Mouse (Mus musculus) ES-CJ7 (cell line): Measurements from ENCODE around the gene Gm20696.

Experiments
- DNase-seq: peaks from one replicate; pipeline ENCODE4 v3.0.0; 2011; ENCODE audit warnings: low read depth, low spot score

Gene Gm20696

DNA sequence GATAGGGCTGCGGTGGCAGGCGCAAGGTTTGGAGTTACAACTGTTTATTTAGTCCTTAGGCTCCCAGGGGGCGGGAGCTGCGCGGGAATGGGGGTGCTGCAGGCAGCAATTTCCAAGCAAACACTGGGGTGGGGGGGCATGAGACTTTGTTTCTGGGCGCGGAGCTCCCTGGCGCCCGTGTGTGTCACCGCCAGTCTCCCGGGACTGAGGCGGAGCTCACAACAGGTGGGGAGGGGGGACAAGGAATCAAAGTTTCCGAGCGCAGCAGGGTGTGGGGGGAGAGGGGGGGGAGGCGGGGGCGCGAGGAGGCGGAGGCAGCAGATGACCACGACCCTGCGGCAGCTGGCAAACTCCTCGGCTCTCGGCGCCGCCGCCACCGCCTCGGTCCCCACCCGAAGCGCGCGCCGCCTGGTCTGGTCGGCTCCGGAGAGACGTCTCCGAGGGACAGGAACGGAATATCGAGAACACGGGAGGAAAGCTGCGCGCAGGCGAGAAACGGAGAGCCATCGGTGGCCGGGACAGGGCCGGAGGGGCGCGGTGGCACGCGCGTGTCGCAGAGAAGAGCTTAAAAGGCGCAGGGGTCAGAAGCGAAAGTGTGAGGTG is 145.5 kb downstream of the Gm20696 start:
- DNase-seq, result peak; percentile 81

DNA sequence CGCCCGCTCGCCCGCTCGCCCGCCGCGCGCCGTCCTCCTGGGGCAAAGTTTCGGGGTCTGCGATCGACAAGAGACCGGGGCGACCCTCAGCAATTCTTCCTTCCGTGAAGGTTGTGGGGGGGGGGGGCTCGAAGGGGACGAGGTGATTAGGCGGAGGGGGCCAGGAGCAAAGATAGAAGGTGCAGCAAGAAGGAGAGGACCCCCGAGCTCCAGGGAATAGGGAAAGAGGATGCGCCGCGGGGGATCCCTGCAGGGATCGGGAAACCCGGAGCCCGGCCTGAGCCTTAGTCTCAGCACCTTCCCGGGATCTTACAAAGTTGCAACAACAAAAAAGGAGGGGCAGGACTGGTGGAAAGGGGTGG is 145.9 kb downstream of the Gm20696 start:
- DNase-seq, result no peak

DNA sequence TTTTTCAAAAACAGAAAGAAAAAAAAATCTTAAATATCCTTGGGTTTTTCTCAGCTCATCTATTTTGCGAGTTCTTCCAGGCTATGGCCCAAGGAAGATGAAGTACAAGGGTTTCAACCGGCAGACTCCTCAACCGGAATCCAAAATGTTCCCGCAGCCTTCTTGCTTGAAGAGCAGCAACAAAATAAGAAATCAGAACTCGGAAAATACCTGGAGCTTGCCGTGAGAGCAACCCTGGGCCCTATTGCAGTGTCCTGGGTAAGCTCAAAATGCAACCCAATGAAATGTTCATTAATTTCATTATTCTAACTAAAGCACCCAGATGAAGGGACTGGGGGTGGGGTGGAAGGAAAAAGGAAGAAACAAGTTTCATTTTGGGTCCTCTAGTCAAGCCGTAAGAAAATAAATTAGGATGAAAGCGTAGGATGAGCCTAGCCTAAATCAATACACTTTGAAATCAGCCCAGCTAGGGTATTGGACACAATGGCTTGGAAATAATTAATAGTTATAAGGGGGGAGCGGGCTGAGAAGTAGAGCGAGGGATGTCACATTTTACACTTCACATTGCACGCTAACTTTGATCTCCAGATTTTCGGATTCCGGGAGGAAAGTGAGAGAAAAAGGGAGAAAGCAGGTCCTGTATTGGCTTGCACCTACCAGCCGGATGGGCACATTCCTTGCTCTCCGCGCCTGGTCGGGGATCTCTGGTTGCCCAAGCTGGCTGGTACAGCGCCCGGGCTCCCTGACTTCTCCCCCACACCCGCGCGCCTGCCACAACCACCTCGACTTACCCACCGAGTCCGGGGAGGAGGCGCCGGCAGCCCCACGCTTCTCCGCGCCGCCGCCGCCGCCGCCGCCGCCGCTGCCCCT is 146.6 kb downstream of the Gm20696 start:
- no peak for DNase-seq

DNA sequence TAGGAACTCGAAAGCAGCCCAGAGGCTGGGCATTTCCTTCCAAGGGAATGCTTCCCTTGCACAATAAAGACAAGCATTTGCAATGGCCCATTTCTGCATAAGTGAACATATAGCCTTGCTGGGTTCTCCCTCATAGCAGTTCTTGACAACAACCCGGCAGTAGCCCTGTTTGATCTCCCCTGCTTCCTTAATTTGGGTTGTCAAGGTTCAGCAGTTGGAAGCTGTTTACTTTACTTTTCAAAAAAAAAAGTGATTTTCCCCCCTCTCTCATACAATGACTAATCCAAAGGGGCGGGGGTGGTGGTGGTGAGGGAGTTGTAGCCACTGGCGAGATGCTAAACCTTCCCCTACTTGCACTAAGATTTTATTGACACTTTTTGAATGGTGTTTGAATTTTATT is 147.5 kb downstream of the Gm20696 start:
- no peak for DNase-seq

DNA sequence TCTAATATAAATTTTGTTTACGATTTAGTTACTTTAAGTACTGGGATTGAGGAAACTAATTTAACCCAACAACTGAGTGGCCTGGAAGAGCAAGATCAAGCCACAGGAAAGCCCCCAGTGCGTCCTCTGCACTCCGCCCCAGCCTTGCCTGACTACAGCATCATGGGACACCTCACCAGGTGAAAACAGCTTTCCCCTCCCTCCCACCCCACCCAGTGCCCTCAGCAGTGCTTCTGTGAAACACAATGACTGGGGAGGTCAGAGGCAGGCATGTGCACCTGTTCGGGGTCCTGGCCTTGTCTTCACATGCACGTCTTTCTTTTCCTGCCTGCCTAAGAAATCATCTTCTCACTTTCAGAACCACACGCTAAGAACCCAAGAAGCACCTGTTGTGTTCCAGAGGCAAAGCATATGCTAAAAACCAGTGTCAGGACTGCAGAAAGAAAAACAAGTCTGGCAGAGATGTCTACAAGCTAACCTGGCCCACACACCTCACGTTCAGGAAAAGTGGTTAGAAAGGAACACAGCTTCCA is 150.9 kb downstream of the Gm20696 start:
- DNase-seq, result no peak

DNA sequence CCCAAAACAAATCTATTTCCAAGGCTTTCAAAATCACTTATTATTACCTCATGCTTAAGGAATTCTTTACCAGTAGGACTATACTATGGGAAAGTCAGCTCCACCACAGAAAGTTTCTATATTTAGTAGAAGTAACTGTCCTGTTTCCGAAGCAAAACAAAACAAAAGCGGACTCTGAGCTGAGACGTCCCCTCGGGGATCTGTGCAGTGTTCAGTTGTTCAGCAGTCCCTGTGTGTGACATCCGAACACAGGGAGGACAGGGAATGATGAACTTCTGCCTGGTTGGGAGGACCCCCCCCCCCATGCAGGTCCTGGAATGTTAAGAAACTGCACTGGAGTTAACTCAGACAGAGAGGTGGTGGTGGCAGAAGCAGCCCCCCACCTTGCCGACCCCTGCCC is 154.7 kb downstream of the Gm20696 start:
- DNase-seq, result no peak

DNA sequence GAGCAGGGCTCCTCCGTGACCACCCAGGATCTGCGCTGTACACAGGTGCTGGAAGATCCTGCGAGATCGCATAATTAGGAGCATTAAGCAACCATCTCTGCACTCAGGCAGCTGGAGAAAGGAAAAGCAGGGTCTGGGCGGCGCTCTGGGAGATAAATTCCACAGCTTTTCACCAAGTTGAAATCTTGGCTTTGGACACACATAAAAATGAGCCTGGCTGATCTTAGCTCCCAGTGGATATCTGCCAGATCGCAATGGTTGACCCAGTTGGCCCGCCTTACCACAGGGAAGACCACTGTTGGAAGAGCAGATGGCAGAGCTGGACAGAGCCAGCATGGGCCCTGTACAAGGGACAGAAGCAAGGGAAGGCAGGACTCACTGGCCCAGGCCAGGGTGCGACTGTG is 157.4 kb downstream of the Gm20696 start:
- DNase-seq, result no peak

DNA sequence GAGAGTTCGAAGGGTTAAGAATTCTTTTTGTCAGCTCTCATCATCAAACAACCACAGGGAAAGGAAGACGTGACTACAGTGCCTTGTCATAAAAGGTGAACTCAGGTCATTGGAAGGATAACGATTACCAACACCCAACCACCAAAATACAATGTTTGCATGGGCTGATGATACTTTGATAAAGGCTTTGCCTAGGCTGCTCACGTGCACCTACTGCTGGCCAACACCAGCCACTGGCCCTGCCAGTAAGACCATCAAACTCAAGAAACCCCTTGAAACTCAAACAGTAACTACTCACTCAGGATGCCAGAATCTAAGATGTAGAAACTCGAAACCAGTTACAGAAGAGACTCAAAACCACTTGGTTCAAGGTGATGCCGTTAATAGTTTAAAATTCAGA is 159.8 kb downstream of the Gm20696 start:
- no peak for DNase-seq

DNA sequence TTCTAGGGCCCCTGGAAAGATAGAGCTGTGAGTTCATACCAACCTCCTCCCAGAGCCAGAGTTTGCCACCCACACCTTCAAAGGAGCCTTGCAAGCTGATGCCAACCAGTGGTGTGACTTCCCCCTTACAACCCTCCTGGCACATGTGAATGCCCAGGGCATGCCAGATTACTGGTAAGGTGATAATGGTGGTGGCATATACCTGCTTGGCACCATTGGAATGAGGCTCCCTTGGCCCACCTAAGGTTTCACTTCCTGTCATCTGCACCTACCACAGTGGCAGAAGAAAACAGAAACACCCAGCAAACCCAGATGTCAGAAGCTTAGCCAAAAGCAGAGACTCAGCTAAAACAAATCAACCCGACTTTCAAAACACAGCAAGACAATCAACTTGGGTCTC is 162.9 kb downstream of the Gm20696 start:
- DNase-seq, result no peak

DNA sequence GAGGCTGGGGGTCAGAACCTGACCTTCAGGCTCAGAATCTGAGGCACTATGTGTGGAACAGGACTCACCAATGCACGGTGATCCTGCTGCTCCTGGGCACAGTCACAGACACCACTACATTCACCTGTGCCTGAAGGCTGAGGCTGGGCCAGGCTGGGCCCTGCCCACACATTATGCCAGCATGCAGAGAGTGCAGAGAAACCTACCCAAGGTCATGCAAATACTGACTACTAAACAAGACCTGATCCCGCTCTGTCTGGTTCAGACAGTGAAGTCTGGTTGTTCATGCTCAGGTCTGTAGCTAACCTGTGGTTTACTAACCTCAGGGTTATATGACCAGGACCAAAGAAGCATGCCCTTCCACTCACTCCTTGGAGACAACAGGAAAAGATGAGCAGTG is 163.9 kb downstream of the Gm20696 start:
- DNase-seq, result no peak

DNA sequence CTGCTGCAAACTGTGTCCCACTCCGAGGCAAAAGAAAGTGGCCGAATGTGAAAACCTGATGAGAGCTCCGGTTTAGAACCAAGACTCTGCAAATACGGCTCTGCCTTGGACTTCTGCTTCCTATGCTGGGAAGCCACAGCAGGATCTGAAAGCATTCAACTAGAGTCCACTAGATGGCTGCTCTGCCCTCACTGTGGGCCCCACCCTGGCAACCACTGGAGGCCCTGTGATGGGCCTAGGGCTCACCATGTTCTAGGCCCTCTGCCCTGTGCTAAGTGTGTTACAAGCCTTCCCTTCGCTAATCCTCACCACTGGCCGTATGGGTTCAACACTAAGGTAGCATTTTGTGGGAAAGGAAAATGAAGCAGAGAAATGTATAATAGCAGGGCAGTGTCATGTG is 164.3 kb downstream of the Gm20696 start:
- DNase-seq, result no peak

DNA sequence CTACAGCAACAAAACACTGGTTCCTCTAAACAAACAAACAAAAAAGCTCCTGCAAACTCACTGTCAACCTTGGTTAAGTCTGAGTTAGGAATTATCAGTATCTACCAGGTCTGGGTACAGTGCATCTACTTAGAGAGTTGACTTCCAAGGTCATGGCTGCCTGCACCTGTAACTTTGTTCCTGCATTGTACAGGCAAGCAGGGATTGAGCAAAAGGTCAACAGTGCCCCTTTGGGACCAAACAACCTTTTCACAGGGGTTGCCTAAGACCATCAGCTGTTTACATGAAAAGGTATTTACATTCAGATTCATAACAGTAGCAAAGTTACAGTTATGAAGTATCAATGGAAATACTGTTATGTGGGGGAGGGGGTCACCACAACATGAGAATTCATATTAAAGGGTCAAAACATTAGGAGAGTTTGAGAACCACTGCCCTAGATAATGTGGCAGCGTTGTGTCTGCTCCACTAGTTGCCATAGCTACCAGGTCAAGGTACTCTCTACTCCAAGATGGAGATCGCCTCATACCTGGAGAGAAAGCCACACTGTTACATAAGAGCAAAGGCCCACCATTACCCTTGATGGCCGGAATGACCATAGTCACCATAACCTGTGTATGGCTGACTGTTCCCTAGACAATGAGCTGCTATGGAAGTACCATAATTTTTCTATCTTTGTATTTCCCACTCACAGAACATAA is 165.9 kb downstream of the Gm20696 start:
- DNase-seq, result no peak

DNA sequence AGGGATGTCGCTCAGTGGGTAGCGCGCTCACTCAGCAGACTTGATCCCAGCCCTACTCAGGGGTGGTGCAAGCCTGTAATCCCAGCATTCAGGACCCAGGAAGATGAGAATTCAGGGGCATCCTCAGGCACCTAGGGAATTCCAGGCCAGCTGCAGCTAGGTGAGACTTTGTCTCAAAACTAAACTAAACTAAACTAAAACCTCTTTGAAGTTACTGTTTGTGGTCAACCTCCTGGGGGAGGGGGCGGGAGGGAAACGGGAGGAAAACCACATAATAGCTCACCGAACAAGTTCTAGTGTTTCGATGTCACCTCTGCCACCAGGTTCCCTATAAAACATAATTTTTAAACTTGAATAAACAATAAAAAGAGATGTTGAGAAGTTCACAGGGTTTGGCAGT is 168.5 kb downstream of the Gm20696 start:
- DNase-seq, result no peak

DNA sequence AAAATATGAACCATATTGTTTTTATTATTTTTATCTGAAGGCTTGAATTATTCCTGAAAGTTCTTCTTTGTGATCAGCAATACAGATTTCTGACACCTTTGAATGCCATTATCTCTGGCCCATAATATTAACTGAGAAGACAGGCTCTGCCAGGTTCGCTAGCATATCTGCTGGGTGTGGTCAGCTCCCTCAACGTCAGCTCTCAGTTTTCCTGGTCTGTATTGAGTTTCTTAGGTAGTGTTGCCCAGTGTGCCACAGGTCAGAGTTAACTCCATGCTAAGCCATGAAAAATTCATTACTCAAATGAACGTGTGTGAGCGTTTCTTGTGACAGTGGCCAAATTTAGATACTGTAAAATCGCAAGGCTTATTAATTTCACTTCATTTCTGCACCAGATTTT is 170.5 kb downstream of the Gm20696 start:
- DNase-seq, result no peak

DNA sequence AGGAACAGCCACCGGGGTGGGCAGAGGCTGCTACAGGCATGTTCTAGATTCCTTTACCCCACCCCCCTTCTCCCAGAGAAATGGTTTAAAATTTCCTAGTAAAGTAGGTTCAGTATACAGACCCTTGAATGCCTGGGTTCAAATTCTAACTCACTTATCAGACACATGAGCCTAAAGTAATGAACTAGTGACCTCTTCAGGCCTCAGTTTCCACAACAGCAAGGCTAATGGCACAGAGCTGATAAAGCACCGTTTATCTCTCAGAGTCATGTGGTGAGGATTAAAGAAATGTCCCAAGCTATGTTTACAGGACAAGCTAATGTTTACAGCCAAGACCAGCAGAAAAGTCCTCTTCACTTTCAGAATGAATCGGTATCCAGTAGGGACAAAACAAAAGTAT is 173.7 kb downstream of the Gm20696 start:
- DNase-seq, result no peak

DNA sequence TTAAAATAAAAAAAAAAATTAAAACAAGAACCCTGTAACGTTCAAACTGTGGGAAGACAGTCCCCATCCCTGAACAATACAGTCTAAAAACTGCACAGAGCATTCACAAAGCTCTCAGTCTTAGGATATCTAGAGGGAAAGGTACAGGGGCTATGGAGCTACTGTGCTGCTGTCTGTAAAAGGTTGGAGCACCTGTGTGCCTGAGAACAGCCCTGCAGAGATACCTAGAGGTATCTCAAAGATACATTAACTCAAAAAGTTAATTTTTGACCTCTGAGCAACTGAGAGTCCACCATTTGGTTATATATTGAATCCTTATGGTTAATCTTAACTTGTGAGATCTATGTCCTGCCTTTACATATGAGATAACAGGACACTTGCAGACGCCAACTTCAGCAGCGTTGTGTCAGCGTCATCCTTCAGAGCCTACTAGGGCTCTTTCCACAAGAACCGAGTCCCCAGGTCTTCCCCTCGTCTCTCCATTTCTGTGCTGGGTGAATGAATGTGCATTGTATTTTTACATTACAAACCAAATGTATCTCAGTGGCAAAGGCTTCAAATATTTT is 174.5 kb downstream of the Gm20696 start:
- DNase-seq, result no peak

DNA sequence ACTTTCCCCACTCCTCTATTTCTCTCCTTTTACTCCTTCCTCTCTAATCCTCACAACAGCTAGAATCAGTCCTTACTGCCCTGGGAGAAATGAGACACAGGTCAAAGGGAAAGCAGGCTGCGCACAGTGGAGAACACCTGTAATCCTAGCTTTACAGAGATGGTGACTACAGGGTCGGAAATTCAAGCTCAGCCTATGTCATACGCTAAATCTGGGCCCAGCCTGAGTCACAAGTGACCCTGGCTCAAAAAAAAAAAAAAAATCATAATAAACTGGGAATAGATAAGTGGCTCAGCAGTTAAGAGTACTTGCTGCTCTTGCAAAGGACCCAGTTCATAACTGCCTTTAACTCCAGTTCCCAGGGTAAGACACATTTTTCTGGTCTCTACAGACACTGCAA is 175.5 kb downstream of the Gm20696 start:
- DNase-seq, result no peak

DNA sequence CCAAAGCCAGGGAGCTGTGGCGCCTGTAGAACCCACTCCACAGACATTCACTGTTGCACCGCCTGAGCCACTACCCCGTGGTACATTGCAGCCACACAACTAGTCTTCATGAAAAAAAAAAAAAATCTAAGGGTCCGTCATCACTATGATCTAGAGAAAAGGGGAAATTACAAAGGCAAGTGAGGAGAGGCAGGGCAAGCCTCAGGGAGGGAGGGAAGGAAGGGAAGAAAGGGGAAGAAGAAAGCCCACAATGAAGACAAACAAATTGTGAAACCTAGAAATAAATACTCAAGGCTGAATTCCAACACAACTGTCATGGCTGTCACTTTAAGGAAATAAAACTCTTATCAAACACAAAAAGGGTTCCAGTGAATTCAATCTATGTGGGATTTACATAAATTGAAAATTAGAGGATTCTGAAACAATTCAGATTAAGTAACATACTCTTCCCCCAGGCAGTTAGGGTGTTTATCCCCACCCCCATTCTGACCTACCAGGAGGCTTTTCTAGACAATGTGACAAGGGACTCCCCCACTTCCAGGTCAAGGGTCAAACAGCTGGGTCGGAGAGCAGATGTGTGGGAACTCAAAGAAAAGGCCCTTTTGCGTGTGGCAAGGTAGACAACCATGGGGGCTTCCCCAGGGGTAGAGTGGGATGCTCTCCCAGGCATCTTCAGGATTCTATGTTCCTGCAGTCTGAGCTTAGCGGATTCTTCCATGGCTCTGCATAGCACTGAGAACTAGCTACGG is 176.5 kb downstream of the Gm20696 start:
- DNase-seq, result no peak

DNA sequence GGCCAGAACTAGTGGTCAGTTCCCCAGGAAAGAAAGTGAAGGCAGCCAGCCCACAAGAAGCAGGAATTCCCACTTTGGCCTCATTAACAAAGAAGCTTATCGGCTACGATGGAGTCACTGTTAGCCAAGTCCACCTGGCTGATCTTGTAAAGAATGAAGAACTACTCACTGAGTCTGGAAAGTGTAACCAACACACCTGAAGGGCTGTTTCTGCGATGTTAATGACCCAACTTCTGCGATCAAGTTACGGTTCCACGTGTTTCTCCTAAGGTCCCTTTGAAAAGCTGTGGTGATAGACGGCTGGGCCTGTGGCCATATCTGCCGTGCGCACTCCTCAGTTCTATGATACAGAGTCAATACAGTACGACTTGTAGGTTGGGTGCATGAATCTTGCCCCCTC is 177.2 kb downstream of the Gm20696 start:
- no peak for DNase-seq

DNA sequence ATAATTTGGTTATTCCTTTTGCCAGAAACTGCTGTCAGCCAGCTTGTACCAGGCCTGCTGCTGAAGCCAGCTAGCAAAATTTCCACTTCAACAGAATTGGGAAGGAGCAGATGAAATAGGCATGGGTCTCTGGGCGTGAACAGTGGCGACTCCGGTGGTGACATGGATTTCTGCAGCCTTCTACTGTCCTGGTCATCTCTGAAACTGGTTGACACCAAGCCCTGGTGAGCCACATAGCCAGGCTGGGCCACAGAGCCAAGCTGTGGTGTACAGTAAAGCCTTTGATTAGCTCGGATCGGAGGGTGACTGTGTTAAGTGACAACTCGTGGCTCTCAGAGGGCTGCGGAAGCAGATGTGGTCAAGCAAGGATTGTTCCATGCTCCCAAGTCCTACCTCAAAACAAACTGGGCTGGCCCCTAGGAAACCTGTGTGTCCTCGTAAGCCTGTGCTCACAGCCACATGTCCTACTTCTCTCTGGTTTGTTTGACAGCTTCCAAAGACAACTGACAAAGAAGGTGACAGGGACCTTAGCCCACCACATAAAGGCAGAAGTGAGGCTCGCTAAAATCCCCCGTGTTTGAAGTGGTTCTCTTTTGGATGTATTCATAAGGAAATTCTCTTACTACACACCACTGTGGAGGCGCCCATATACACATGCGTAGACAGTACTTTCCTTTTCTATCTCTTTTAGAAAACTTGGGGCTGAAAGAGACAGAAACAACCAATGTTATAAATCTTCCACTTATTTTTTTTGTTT is 180.5 kb downstream of the Gm20696 start:
- DNase-seq, result peak; percentile 43
